Mouse (Mus musculus): ENCODE data around the gene Iqca. TPM values are rescaled to one million over a fixed set of nuclear protein-coding genes. Genes with fewer than 3 reads are reported as not detected.

Iqca gene
- total and polyA plus RNA-seq, 2 experiments from 2014 or later = 0.52 to 1.5 TPM

- Histone ChIP-seq H3K4me3 (ENCODE audit: low read depth, low read length) (no peak overlapping the region), H3K9me3 (ENCODE audit: low read length) (no peaks in the 10 kb centered on the region), H3K27me3 (ENCODE audit: insufficient read depth, low read length) (no peaks in the 10 kb centered on the region), H3K9ac (no peak overlapping the region), H3K4me2 (ENCODE audit: low read depth) (no peak overlapping the region), H3K4me1 (ENCODE audit: insufficient read depth) (0 out of 2 replicates have a peak, but pooled peaks cover 4% of the 10 kb centered on the region), H3K27ac (ENCODE audit: low read depth, low read length) (no peak overlapping the region), H3K36me3 (ENCODE audit: insufficient read depth) (no peaks in the 10 kb centered on the region)
- DNase-seq (no peak), ATAC-seq (no peak)
- WGBS = 97% methylated on average over 1 of the region's 1 CpGs
- TF ChIP-seq CTCF (IDR thresholded peaks at IDR 0.05; ENCODE audit: low read depth) = no peak
Observed at GRCm38 (mm10) chr1:90010077-90010476, 143.1 kb downstream of the Iqca start.

- Histone ChIP-seq H3K9ac (no peak overlapping the region), H3K9me3 (ENCODE audit: low read length) (no peaks in the 10 kb centered on the region), H3K36me3 (ENCODE audit: insufficient read depth) (no peaks in the 10 kb centered on the region), H3K27me3 (ENCODE audit: insufficient read depth, low read length) (no peaks in the 10 kb centered on the region), H3K27ac (ENCODE audit: low read depth, low read length) (no peak overlapping the region), H3K4me2 (ENCODE audit: low read depth) (no peak overlapping the region), H3K4me1 (ENCODE audit: insufficient read depth) (0 out of 2 replicates have a peak, but pooled peaks cover 4% of the 10 kb centered on the region), H3K4me3 (ENCODE audit: low read depth, low read length) (no peak overlapping the region)
- 50% methylated on average over 3 of the region's 3 CpGs for WGBS
- ATAC-seq (peak; percentile 55; the same call in 1 of the 2 replicates), DNase-seq (peak; percentile 29)
- no peak for TF ChIP-seq CTCF (IDR thresholded peaks at IDR 0.05; ENCODE audit: low read depth)
Observed at GRCm38 (mm10) chr1:90009188-90009587, 144.0 kb downstream of the Iqca start.

- Histone ChIP-seq H3K4me3 (ENCODE audit: low read depth, low read length) (no peak overlapping the region), H3K4me1 (ENCODE audit: insufficient read depth) (0 out of 2 replicates have a peak, but pooled peaks cover 4% of the 10 kb centered on the region), H3K9me3 (ENCODE audit: low read length) (no peaks in the 10 kb centered on the region), H3K9ac (no peak overlapping the region), H3K36me3 (ENCODE audit: insufficient read depth) (no peaks in the 10 kb centered on the region), H3K27ac (ENCODE audit: low read depth, low read length) (0 out of 2 replicates have a peak overlapping the region, but pooled peaks have one; percentile 35), H3K4me2 (ENCODE audit: low read depth) (peak overlapping the region; percentile 23), H3K27me3 (ENCODE audit: insufficient read depth, low read length) (no peaks in the 10 kb centered on the region)
- no peak for TF ChIP-seq CTCF (IDR thresholded peaks at IDR 0.05; ENCODE audit: low read depth)
- DNase-seq = peak; percentile 37
- 50% methylated on average over 14 of the region's 14 CpGs for WGBS
- ATAC-seq = peak; percentile 59
Observed at GRCm38 (mm10) chr1:90006666-90007065, 146.5 kb downstream of the Iqca start.

GRCm38 (mm10) chr1:90000981-90001380 is 152.2 kb downstream of the Iqca start:
- H3K27ac ChIP-seq (ENCODE audit: low read depth, low read length) = no peak overlapping the region
- WGBS = 41% methylated on average over 5 of the region's 5 CpGs
- H3K4me1 ChIP-seq (ENCODE audit: insufficient read depth) = no peaks in the 10 kb centered on the region
- no peaks in the 10 kb centered on the region for H3K36me3 ChIP-seq (ENCODE audit: insufficient read depth)
- DNase-seq (no peak), ATAC-seq (no peak)
- peaks cover 3% of the 10 kb centered on the region; the same call in 1 of the 2 replicates for H3K27me3 ChIP-seq (ENCODE audit: insufficient read depth, low read length)
- no peak overlapping the region for H3K9ac ChIP-seq
- no peak for TF ChIP-seq CTCF (IDR thresholded peaks at IDR 0.05; ENCODE audit: low read depth)
- H3K4me3 ChIP-seq (ENCODE audit: low read depth, low read length) = no peak overlapping the region
- no peak overlapping the region for H3K4me2 ChIP-seq (ENCODE audit: low read depth)
- no peaks in the 10 kb centered on the region for H3K9me3 ChIP-seq (ENCODE audit: low read length)

- no peak for TF ChIP-seq CTCF (IDR thresholded peaks at IDR 0.05; ENCODE audit: low read depth)
- Histone ChIP-seq H3K27ac (ENCODE audit: low read depth, low read length) (no peak overlapping the region), H3K4me2 (ENCODE audit: low read depth) (no peak overlapping the region), H3K27me3 (ENCODE audit: insufficient read depth, low read length) (peaks cover 3% of the 10 kb centered on the region; the same call in 1 of the 2 replicates), H3K4me3 (ENCODE audit: low read depth, low read length) (no peak overlapping the region), H3K9ac (no peak overlapping the region), H3K36me3 (ENCODE audit: insufficient read depth) (no peaks in the 10 kb centered on the region), H3K4me1 (ENCODE audit: insufficient read depth) (no peaks in the 10 kb centered on the region), H3K9me3 (ENCODE audit: low read length) (no peaks in the 10 kb centered on the region)
- no peak for DNase-seq
- ATAC-seq = no peak
- WGBS = 86% methylated on average over 3 of the region's 3 CpGs
Observed at GRCm38 (mm10) chr1:89999858-90000257, 153.3 kb downstream of the Iqca start.

GRCm38 (mm10) chr1:89998696-89999095 is 154.5 kb downstream of the Iqca start:
- no peak for TF ChIP-seq CTCF (IDR thresholded peaks at IDR 0.05; ENCODE audit: low read depth)
- Histone ChIP-seq H3K36me3 (ENCODE audit: insufficient read depth) (no peaks in the 10 kb centered on the region), H3K4me1 (ENCODE audit: insufficient read depth) (no peaks in the 10 kb centered on the region), H3K9ac (no peak overlapping the region), H3K27me3 (ENCODE audit: insufficient read depth, low read length) (peaks cover 11% of the 10 kb centered on the region), H3K4me2 (ENCODE audit: low read depth) (no peak overlapping the region), H3K4me3 (ENCODE audit: low read depth, low read length) (no peak overlapping the region), H3K9me3 (ENCODE audit: low read length) (no peaks in the 10 kb centered on the region), H3K27ac (ENCODE audit: low read depth, low read length) (no peak overlapping the region)
- no peak for ATAC-seq
- 68% methylated on average over 2 of the region's 2 CpGs for WGBS
- DNase-seq = no peak

- Histone ChIP-seq H3K9me3 (ENCODE audit: low read length) (no peaks in the 10 kb centered on the region), H3K4me1 (ENCODE audit: insufficient read depth) (no peaks in the 10 kb centered on the region), H3K9ac (no peak overlapping the region), H3K36me3 (ENCODE audit: insufficient read depth) (no peaks in the 10 kb centered on the region), H3K27me3 (ENCODE audit: insufficient read depth, low read length) (peaks cover 17% of the 10 kb centered on the region), H3K4me3 (ENCODE audit: low read depth, low read length) (no peak overlapping the region), H3K4me2 (ENCODE audit: low read depth) (no peak overlapping the region), H3K27ac (ENCODE audit: low read depth, low read length) (no peak overlapping the region)
- no peak for DNase-seq
- WGBS = 58% methylated on average over 7 of the region's 7 CpGs
- no peak for ATAC-seq
- no peak for TF ChIP-seq CTCF (IDR thresholded peaks at IDR 0.05; ENCODE audit: low read depth)
Observed at GRCm38 (mm10) chr1:89998076-89998475, 155.1 kb downstream of the Iqca start.
